Mouse (Mus musculus) CH12.LX (cell line): ENCODE results near the gene Ppp1r14b.

ENCODE experiments used
- CTCF ChIP-seq, 2 experiments: IDR thresholded peaks in 1 of 2; conservative IDR thresholded peaks in 1 of 2; 2 replicates each; pipeline ENCODE4 v1.5.1; 2011 to 2012; ENCODE audit warnings: low read depth in 2 of 2, low read length in 2 of 2, improper control_type of control experiment in 1 of 2, inconsistent platforms in 1 of 2, mild to moderate bottlenecking in 1 of 2, moderate library complexity in 1 of 2
- JUN ChIP-seq: IDR thresholded peaks from 2 replicates; pipeline ENCODE4 v1.6.1; 2011; ENCODE audit warnings: low read depth, mild to moderate bottlenecking, low read length, improper control_type of control experiment, moderate library complexity; ENCODE audit not compliant: insufficient read depth
- POLR2A ChIP-seq: IDR thresholded peaks from 2 replicates; pipeline ENCODE4 v1.6.1; 2011; ENCODE audit warnings: low read depth, mild to moderate bottlenecking, improper control_type of control experiment, low read length

GRCm38 (mm10) chr19:6969291-6969664, 5.5 kb upstream of the Ppp1r14b start:
- TF ChIP-seq JUN (no peak), POLR2A (no peak), CTCF (conservative IDR thresholded peaks at IDR 0.05 in 1 of 2, IDR thresholded peaks at IDR 0.05 in 1 of 2; ENCODE audit: low read depth in 2 of 2, low read length in 2 of 2) (no peak)
